Mouse (Mus musculus): Measurements from ENCODE around the gene Snd1. TPM values are rescaled to one million over a fixed set of nuclear protein-coding genes. Genes with fewer than 3 reads are reported as not detected.
"Not testable (repeated sequence)": the region's sequence is repeated elsewhere in the genome, so short reads cannot be mapped to it uniquely, and the experiment has no call there.

The Snd1 gene
- total RNA-seq, 2 experiments from 2014 or later, result 75.4 to 78.4 TPM

- no peak for DNase-seq (ENCODE audit: low spot score)
- intact Hi-C loops (cut with DNase I), result loop anchor here (10.0 kb wide), 1 partner anchor 370 kb away; no protein-coding TSS in a partner anchor
Observed at GRCm38 (mm10) chr6:28905301-28905700, 430.4 kb downstream of the Snd1 start.

GRCm38 (mm10) chr6:28909866-28910265 is 434.9 kb downstream of the Snd1 start:
- intact Hi-C loops (cut with DNase I), result loop anchor here (10.0 kb wide), 1 partner anchor 375 kb away; no protein-coding TSS in a partner anchor
- DNase-seq (ENCODE audit: low spot score), result no peak

- intact Hi-C loops (cut with DNase I), result no loop called here
Observed at GRCm38 (mm10) chr6:28914981-28915380, 440.0 kb downstream of the Snd1 start.

GRCm38 (mm10) chr6:28916630-28917029 is 441.7 kb downstream of the Snd1 start:
- DNase-seq (ENCODE audit: low spot score), result no peak

More at GRCm38 (mm10) chr6:28914981-28915380, 440.0 kb downstream of the Snd1 start:
- DNase-seq (ENCODE audit: low spot score), result no peak

GRCm38 (mm10) chr6:28919346-28919745 is 444.4 kb downstream of the Snd1 start:
- no peak for DNase-seq (ENCODE audit: low spot score)
- intact Hi-C loops (cut with DNase I), result no loop called here

More at GRCm38 (mm10) chr6:28916630-28917029, 441.7 kb downstream of the Snd1 start:
- intact Hi-C loops (cut with DNase I), result no loop called here

- intact Hi-C loops (cut with DNase I), result no loop called here
- no peak for DNase-seq (ENCODE audit: low spot score)
Observed at GRCm38 (mm10) chr6:28922371-28922770, 447.4 kb downstream of the Snd1 start.

GRCm38 (mm10) chr6:28923091-28923824 is 448.3 kb downstream of the Snd1 start:
- intact Hi-C loops (cut with DNase I), result no loop called here
- no peak for DNase-seq (ENCODE audit: low spot score)

GRCm38 (mm10) chr6:28923837-28924236 is 448.9 kb downstream of the Snd1 start:
- intact Hi-C loops (cut with DNase I), result no loop called here
- no peak for DNase-seq (ENCODE audit: low spot score)

GRCm38 (mm10) chr6:28927987-28928386 is 453.0 kb downstream of the Snd1 start:
- intact Hi-C loops (cut with DNase I); DNase-seq (ENCODE audit: low spot score): not testable (repeated sequence)

- intact Hi-C loops (cut with DNase I); DNase-seq (ENCODE audit: low spot score): not testable (repeated sequence)
Observed at GRCm38 (mm10) chr6:28929169-28929803, 454.3 kb downstream of the Snd1 start.

- intact Hi-C loops (cut with DNase I), result no loop called here
- DNase-seq (ENCODE audit: low spot score), result no peak
Observed at GRCm38 (mm10) chr6:28931234-28931633, 456.3 kb downstream of the Snd1 start.

GRCm38 (mm10) chr6:28931636-28932327 is 456.8 kb downstream of the Snd1 start:
- DNase-seq (ENCODE audit: low spot score), result no peak
- intact Hi-C loops (cut with DNase I), result no loop called here

GRCm38 (mm10) chr6:28932328-28932937 is 457.5 kb downstream of the Snd1 start:
- intact Hi-C loops (cut with DNase I), result no loop called here
- DNase-seq (ENCODE audit: low spot score), result no peak

- no peak for DNase-seq (ENCODE audit: low spot score)
- intact Hi-C loops (cut with DNase I), result no loop called here
Observed at GRCm38 (mm10) chr6:28935736-28936135, 460.8 kb downstream of the Snd1 start.

- DNase-seq (ENCODE audit: low spot score), result no peak
- intact Hi-C loops (cut with DNase I), result no loop called here
Observed at GRCm38 (mm10) chr6:28947254-28947653, 472.3 kb downstream of the Snd1 start.

GRCm38 (mm10) chr6:28949269-28949668 is 474.3 kb downstream of the Snd1 start:
- intact Hi-C loops (cut with DNase I), result loop anchor here (2.0 kb wide), 2 partner anchors 74 to 194 kb away; no protein-coding TSS in a partner anchor

GRCm38 (mm10) chr6:28955581-28955980 is 480.6 kb downstream of the Snd1 start:
- no peak for DNase-seq (ENCODE audit: low spot score)
- intact Hi-C loops (cut with DNase I), result no loop called here

More at GRCm38 (mm10) chr6:28949269-28949668, 474.3 kb downstream of the Snd1 start:
- DNase-seq (ENCODE audit: low spot score), result no peak

GRCm38 (mm10) chr6:28957486-28957885 is 482.5 kb downstream of the Snd1 start:
- no peak for DNase-seq (ENCODE audit: low spot score)
- intact Hi-C loops (cut with DNase I), result loop anchor here (2.0 kb wide), 1 partner anchor 67 kb away; no protein-coding TSS in a partner anchor

GRCm38 (mm10) chr6:28963178-28963577 is 488.2 kb downstream of the Snd1 start:
- no peak for DNase-seq (ENCODE audit: low spot score)
- intact Hi-C loops (cut with DNase I), result no loop called here

GRCm38 (mm10) chr6:28965264-28965663 is 490.3 kb downstream of the Snd1 start:
- intact Hi-C loops (cut with DNase I), result no loop called here
- DNase-seq (ENCODE audit: low spot score), result no peak
